Mouse (Mus musculus): ENCODE measurements around the gene Emid1. TPM values are rescaled to one million over a fixed set of nuclear protein-coding genes. Genes with fewer than 3 reads are reported as not detected.

Gene Emid1
- total and polyA plus RNA-seq, 2 experiments from 2014 or later, result 4.8 to 14.5 TPM

GRCm38 (mm10) chr11:5172861-5173260 lies 20.8 kb upstream of the Emid1 start:
- ATAC-seq (ENCODE audit: low FRiP score) (no peak), DNase-seq (ENCODE audit: low spot score) (no peak)
- H3K9me3 ChIP-seq (ENCODE audit: low read length), result no peaks in the 10 kb centered on the region
- H3K36me3 ChIP-seq (ENCODE audit: insufficient read depth, low read length), result no peaks in the 10 kb centered on the region
- WGBS, result 52% methylated on average over 3 of the region's 3 CpGs
- H3K4me1 ChIP-seq (ENCODE audit: insufficient read depth, low read length), result no peaks in the 10 kb centered on the region
- no peak overlapping the region for H3K27ac ChIP-seq (ENCODE audit: low read depth, low read length)
- TF ChIP-seq CTCF (IDR thresholded peaks at IDR 0.05), result no peak
- no peaks in the 10 kb centered on the region for H3K27me3 ChIP-seq (ENCODE audit: insufficient read depth, low read length)
- H3K9ac ChIP-seq (replicated peaks; ENCODE audit: low read length, poor library complexity, severe bottlenecking), result no peak overlapping the region
- H3K4me3 ChIP-seq (ENCODE audit: low read depth, low read length), result no peak overlapping the region
- H3K4me2 ChIP-seq (ENCODE audit: low read depth, low read length, poor library complexity, severe bottlenecking), result no peak overlapping the region

- Histone ChIP-seq H3K9me3 (ENCODE audit: low read length) (no peaks in the 10 kb centered on the region), H3K4me2 (ENCODE audit: low read depth, low read length, poor library complexity, severe bottlenecking) (no peak overlapping the region), H3K9ac (replicated peaks; ENCODE audit: low read length, poor library complexity, severe bottlenecking) (no peak overlapping the region), H3K4me3 (ENCODE audit: low read depth, low read length) (no peak overlapping the region), H3K36me3 (ENCODE audit: insufficient read depth, low read length) (no peaks in the 10 kb centered on the region), H3K27ac (ENCODE audit: low read depth, low read length) (0 out of 2 replicates have a peak overlapping the region, but pooled peaks have one; percentile 26), H3K27me3 (ENCODE audit: insufficient read depth, low read length) (no peaks in the 10 kb centered on the region), H3K4me1 (ENCODE audit: insufficient read depth, low read length) (0 out of 2 replicates have a peak, but pooled peaks cover 3% of the 10 kb centered on the region)
- DNase-seq (ENCODE audit: low spot score) (peak; percentile 69), ATAC-seq (ENCODE audit: low FRiP score) (peak; percentile 56)
- WGBS, result 55% methylated on average over 9 of the region's 9 CpGs
- no peak for TF ChIP-seq CTCF (IDR thresholded peaks at IDR 0.05)
Measured at GRCm38 (mm10) chr11:5167311-5167710, 15.3 kb upstream of the Emid1 start.

- H3K27ac ChIP-seq (ENCODE audit: low read depth, low read length), result peak overlapping the region; percentile 43; the same call in 1 of the 2 replicates
- no peak overlapping the region for H3K4me3 ChIP-seq (ENCODE audit: low read depth, low read length)
- ATAC-seq (ENCODE audit: low FRiP score), result no peak; the same call in 1 of the 2 replicates
- H3K36me3 ChIP-seq (ENCODE audit: insufficient read depth, low read length), result no peaks in the 10 kb centered on the region
- no peaks in the 10 kb centered on the region for H3K27me3 ChIP-seq (ENCODE audit: insufficient read depth, low read length)
- no peak overlapping the region for H3K9ac ChIP-seq (replicated peaks; ENCODE audit: low read length, poor library complexity, severe bottlenecking)
- WGBS, result 26% methylated on average over 8 of the region's 8 CpGs
- H3K9me3 ChIP-seq (ENCODE audit: low read length), result no peaks in the 10 kb centered on the region
- no peak for TF ChIP-seq CTCF (IDR thresholded peaks at IDR 0.05)
- peak; percentile 75 for DNase-seq (ENCODE audit: low spot score)
- no peak overlapping the region for H3K4me2 ChIP-seq (ENCODE audit: low read depth, low read length, poor library complexity, severe bottlenecking)
- 0 out of 2 replicates have a peak, but pooled peaks cover 3% of the 10 kb centered on the region for H3K4me1 ChIP-seq (ENCODE audit: insufficient read depth, low read length)
Measured at GRCm38 (mm10) chr11:5165471-5165916, 13.4 kb upstream of the Emid1 start.

GRCm38 (mm10) chr11:5164310-5164709 lies 12.3 kb upstream of the Emid1 start:
- Histone ChIP-seq H3K9me3 (ENCODE audit: low read length) (no peaks in the 10 kb centered on the region), H3K27ac (ENCODE audit: low read depth, low read length) (no peak overlapping the region), H3K4me2 (ENCODE audit: low read depth, low read length, poor library complexity, severe bottlenecking) (no peak overlapping the region), H3K27me3 (ENCODE audit: insufficient read depth, low read length) (no peaks in the 10 kb centered on the region), H3K9ac (replicated peaks; ENCODE audit: low read length, poor library complexity, severe bottlenecking) (no peak overlapping the region), H3K4me1 (ENCODE audit: insufficient read depth, low read length) (0 out of 2 replicates have a peak, but pooled peaks cover 3% of the 10 kb centered on the region), H3K36me3 (ENCODE audit: insufficient read depth, low read length) (no peaks in the 10 kb centered on the region), H3K4me3 (ENCODE audit: low read depth, low read length) (no peak overlapping the region)
- no peak for TF ChIP-seq CTCF (IDR thresholded peaks at IDR 0.05)
- DNase-seq (ENCODE audit: low spot score) (no peak), ATAC-seq (ENCODE audit: low FRiP score) (no peak)
- 23% methylated on average over 8 of the region's 8 CpGs for WGBS

GRCm38 (mm10) chr11:5163421-5163820 lies 11.4 kb upstream of the Emid1 start:
- no peak for TF ChIP-seq CTCF (IDR thresholded peaks at IDR 0.05)
- Histone ChIP-seq H3K4me2 (ENCODE audit: low read depth, low read length, poor library complexity, severe bottlenecking) (no peak overlapping the region), H3K36me3 (ENCODE audit: insufficient read depth, low read length) (no peaks in the 10 kb centered on the region), H3K27ac (ENCODE audit: low read depth, low read length) (no peak overlapping the region), H3K4me3 (ENCODE audit: low read depth, low read length) (no peak overlapping the region), H3K4me1 (ENCODE audit: insufficient read depth, low read length) (0 out of 2 replicates have a peak, but pooled peaks cover 3% of the 10 kb centered on the region), H3K27me3 (ENCODE audit: insufficient read depth, low read length) (no peaks in the 10 kb centered on the region), H3K9ac (replicated peaks; ENCODE audit: low read length, poor library complexity, severe bottlenecking) (no peak overlapping the region), H3K9me3 (ENCODE audit: low read length) (no peaks in the 10 kb centered on the region)
- ATAC-seq (ENCODE audit: low FRiP score), result no peak
- no peak for DNase-seq (ENCODE audit: low spot score)
- WGBS, result 94% methylated on average over 8 of the region's 8 CpGs

- WGBS, result 73% methylated on average over 16 of the region's 17 CpGs
- DNase-seq (ENCODE audit: low spot score), result no peak
Measured at GRCm38 (mm10) chr11:5160722-5161485, 8.8 kb upstream of the Emid1 start.

More at GRCm38 (mm10) chr11:5160722-5161485, 8.8 kb upstream of the Emid1 start:
- Histone ChIP-seq H3K36me3 (ENCODE audit: insufficient read depth, low read length) (no peaks in the 10 kb centered on the region), H3K9ac (replicated peaks; ENCODE audit: low read length, poor library complexity, severe bottlenecking) (no peak overlapping the region), H3K4me3 (ENCODE audit: low read depth, low read length) (no peak overlapping the region), H3K4me1 (ENCODE audit: insufficient read depth, low read length) (no peaks in the 10 kb centered on the region), H3K27ac (ENCODE audit: low read depth, low read length) (no peak overlapping the region), H3K9me3 (ENCODE audit: low read length) (no peaks in the 10 kb centered on the region), H3K4me2 (ENCODE audit: low read depth, low read length, poor library complexity, severe bottlenecking) (no peak overlapping the region), H3K27me3 (ENCODE audit: insufficient read depth, low read length) (no peaks in the 10 kb centered on the region)
- TF ChIP-seq CTCF (IDR thresholded peaks at IDR 0.05), result peak; percentile 62
- ATAC-seq (ENCODE audit: low FRiP score), result no peak

All from midbrain, postnatal 0 days (tissue).